Mouse (Mus musculus) C2C12 (cell line): ENCODE results near the gene Gm17555.

Source experiments
- CEBPB ChIP-seq: IDR thresholded peaks from one replicate; pipeline ENCODE4 v1.6.1; 2011; ENCODE audit warnings: low read depth, mild to moderate bottlenecking, control low read depth, moderate library complexity
- CTCF ChIP-seq: IDR thresholded peaks from one replicate; pipeline ENCODE4 v1.5.1; 2011; ENCODE audit not compliant: control insufficient read depth, insufficient read depth, insufficient read length
- MAX ChIP-seq: IDR thresholded peaks from one replicate; pipeline ENCODE4 v1.6.1; 2011; ENCODE audit warnings: mild to moderate bottlenecking, control low read depth
- MYOD1 ChIP-seq: IDR thresholded peaks from one replicate; pipeline ENCODE4 v1.6.1; 2011; ENCODE audit warnings: low read depth; ENCODE audit not compliant: control insufficient read depth, insufficient read length
- MYOG ChIP-seq: IDR thresholded peaks from one replicate; pipeline ENCODE4 v1.6.1; 2011; ENCODE audit not compliant: control insufficient read depth, insufficient read length; ENCODE audit errors: extremely low read depth
- USF1 ChIP-seq: IDR thresholded peaks from one replicate; pipeline ENCODE4 v1.6.1; 2011; ENCODE audit warnings: low read depth, mild to moderate bottlenecking, control low read depth, moderate library complexity

GRCm38 (mm10) chr2:126198971-126199370 lies 15.9 kb upstream of the Gm17555 start:
- TF ChIP-seq CTCF (no peak), USF1 (no peak), CEBPB (no peak), MAX (no peak), MYOG (no peak), MYOD1 (no peak)
